Mouse (Mus musculus): Measurements from ENCODE around the gene Rps8.

Gene Rps8

GRCm38 (mm10) chr4:117148047-117148713, 7.9 kb downstream of the Rps8 start:
- DNase-seq (ENCODE audit: low spot score): no peak

GRCm38 (mm10) chr4:117146176-117146575, 9.9 kb downstream of the Rps8 start:
- peak; percentile 77 for DNase-seq (ENCODE audit: low spot score)

- DNase-seq (ENCODE audit: low spot score): no peak
Observed at GRCm38 (mm10) chr4:117145248-117145647, 10.8 kb downstream of the Rps8 start.

GRCm38 (mm10) chr4:117143023-117143422, 13.0 kb downstream of the Rps8 start:
- DNase-seq (ENCODE audit: low spot score): no peak

GRCm38 (mm10) chr4:117140613-117141012, 15.4 kb downstream of the Rps8 start:
- DNase-seq (ENCODE audit: low spot score): no peak

GRCm38 (mm10) chr4:117139217-117139612, 16.8 kb downstream of the Rps8 start:
- DNase-seq (ENCODE audit: low spot score): no peak

- DNase-seq (ENCODE audit: low spot score): no peak
Observed at GRCm38 (mm10) chr4:117138295-117139216, 17.5 kb downstream of the Rps8 start.

GRCm38 (mm10) chr4:117136034-117136433, 20.0 kb downstream of the Rps8 start:
- no peak for DNase-seq (ENCODE audit: low spot score)

- no peak for DNase-seq (ENCODE audit: low spot score)
Observed at GRCm38 (mm10) chr4:117134601-117134995, 21.4 kb downstream of the Rps8 start.

- DNase-seq (ENCODE audit: low spot score): peak; percentile 78
Observed at GRCm38 (mm10) chr4:117133817-117134600, 22.0 kb downstream of the Rps8 start, which contains the start of gene Plk3. Gene Plk3 (minus strand): TSS chr4:117133963.

- DNase-seq (ENCODE audit: low spot score): no peak
Observed at GRCm38 (mm10) chr4:117133366-117133796, 22.7 kb downstream of the Rps8 start.

- DNase-seq (ENCODE audit: low spot score): no peak
Observed at GRCm38 (mm10) chr4:117132794-117133143, 23.3 kb downstream of the Rps8 start.

GRCm38 (mm10) chr4:117131890-117132793, 23.9 kb downstream of the Rps8 start:
- DNase-seq (ENCODE audit: low spot score): no peak

GRCm38 (mm10) chr4:117131198-117131597, 24.8 kb downstream of the Rps8 start:
- DNase-seq (ENCODE audit: low spot score): no peak

GRCm38 (mm10) chr4:117130790-117131189, 25.3 kb downstream of the Rps8 start:
- DNase-seq (ENCODE audit: low spot score): no peak

- no peak for DNase-seq (ENCODE audit: low spot score)
Observed at GRCm38 (mm10) chr4:117127991-117128686, 27.9 kb downstream of the Rps8 start.

GRCm38 (mm10) chr4:117126675-117127290, 29.3 kb downstream of the Rps8 start, which contains the start of gene Tctex1d4:
Gene Tctex1d4 (plus strand): TSS chr4:117126794.
- DNase-seq (ENCODE audit: low spot score): no peak

GRCm38 (mm10) chr4:117125910-117126674, 30.0 kb downstream of the Rps8 start:
- DNase-seq (ENCODE audit: low spot score): no peak

- DNase-seq (ENCODE audit: low spot score): no peak
Observed at GRCm38 (mm10) chr4:117125348-117125909, 30.6 kb downstream of the Rps8 start, which contains the start of gene Btbd19. Gene Btbd19 (minus strand): TSS chr4:117125725.

Data from urinary bladder, postnatal 10 days (tissue).